Mouse (Mus musculus) MEL (cell line): Measurements from ENCODE around the gene Fbn1. TPM values are rescaled to one million over a fixed set of nuclear protein-coding genes. Genes with fewer than 3 reads are reported as not detected.

Source experiments
- DNase-seq: peaks from one replicate; pipeline ENCODE4 v3.0.0; 2011; ENCODE audit warnings: low read depth, low spot score
- H3K27ac ChIP-seq: 2 replicates; pipeline ENCODE4 v1.5.1; 2012; ENCODE audit warnings: low read depth, mild to moderate bottlenecking, control low read depth, low read length, moderate library complexity; ENCODE audit not compliant: control insufficient read depth
- H3K27me3 ChIP-seq, 2 experiments: fragments of 150-350 bp in 1 of 2; sonication (generic) in 1 of 2; 2 replicates each; pipeline ENCODE4 v1.6.1; 2012; ENCODE audit warnings: low read length in 2 of 2, mild to moderate bottlenecking in 2 of 2, improper control_type of control experiment in 1 of 2, moderate library complexity in 1 of 2; ENCODE audit not compliant: insufficient read depth in 2 of 2, control insufficient read depth in 1 of 2
- H3K36me3 ChIP-seq, 2 experiments: 2 replicates each; pipeline ENCODE4 v1.6.1; 2012 to 2014; ENCODE audit warnings: low read length in 2 of 2, improper control_type of control experiment in 1 of 2, inconsistent platforms in 1 of 2, mild to moderate bottlenecking in 1 of 2; ENCODE audit not compliant: insufficient read depth in 2 of 2, control insufficient read depth in 1 of 2
- H3K4me1 ChIP-seq, 2 experiments: fragments of 150-350 bp in 1 of 2; sonication (generic) in 1 of 2; 2 replicates each; pipeline ENCODE4 v1.6.1; 2012; ENCODE audit warnings: low read length in 2 of 2, improper control_type of control experiment in 1 of 2, mild to moderate bottlenecking in 1 of 2; ENCODE audit not compliant: insufficient read depth in 2 of 2, control insufficient read depth in 1 of 2
- H3K4me3 ChIP-seq, 2 experiments: fragments of 150-350 bp in 1 of 2; sonication (generic) in 1 of 2; 2 replicates each; pipeline ENCODE4 v1.5.1; 2012; ENCODE audit warnings: low read depth in 2 of 2, low read length in 2 of 2, mild to moderate bottlenecking in 2 of 2, moderate library complexity in 2 of 2, control low read depth in 1 of 2, improper control_type of control experiment in 1 of 2; ENCODE audit not compliant: control insufficient read depth in 1 of 2, insufficient read depth in 1 of 2
- H3K79me2 ChIP-seq: 2 replicates; pipeline ENCODE4 v1.6.1; 2012; ENCODE audit warnings: mild to moderate bottlenecking, low read length, moderate library complexity; ENCODE audit not compliant: control insufficient read depth, poor library complexity, insufficient read depth
- H3K9ac ChIP-seq: 2 replicates; pipeline ENCODE4 v1.6.1; 2012; ENCODE audit warnings: low read depth, mild to moderate bottlenecking, control low read depth, low read length, moderate library complexity; ENCODE audit not compliant: control insufficient read depth, poor library complexity, severe bottlenecking
- H3K9me3 ChIP-seq: fragments of 150-350 bp; sonication (generic); replicated peaks from 2 replicates; pipeline ENCODE4 v1.6.1; 2012; ENCODE audit warnings: mild to moderate bottlenecking, low read length, improper control_type of control experiment, moderate library complexity; ENCODE audit not compliant: insufficient read depth
- CHD1 ChIP-seq: IDR thresholded peaks from 2 replicates; pipeline ENCODE4 v1.6.1; 2012; ENCODE audit warnings: low read depth, mild to moderate bottlenecking, inconsistent platforms, low read length, improper control_type of control experiment
- CTCF ChIP-seq, 3 experiments: IDR thresholded peaks in 2 of 3; conservative IDR thresholded peaks in 1 of 3; 2 replicates each; pipeline ENCODE4 v1.5.1; 2011 to 2012; ENCODE audit warnings: low read length in 3 of 3, low read depth in 2 of 3, mild to moderate bottlenecking in 2 of 3, improper control_type of control experiment in 1 of 3, inconsistent platforms in 1 of 3, mixed read lengths in 1 of 3, moderate library complexity in 1 of 3; ENCODE audit not compliant: control insufficient read depth in 1 of 3, insufficient read depth in 1 of 3, poor library complexity in 1 of 3, severe bottlenecking in 1 of 3
- EP300 ChIP-seq, 2 experiments: IDR thresholded peaks; 2 replicates each; pipeline ENCODE4 v1.6.1; 2011; ENCODE audit warnings: improper control_type of control experiment in 2 of 2, low read length in 2 of 2, low read depth in 1 of 2, mild to moderate bottlenecking in 1 of 2
- ETS1 ChIP-seq: IDR thresholded peaks from 2 replicates; pipeline ENCODE4 v1.6.1; 2012; ENCODE audit warnings: low read depth, mild to moderate bottlenecking, inconsistent platforms, low read length, improper control_type of control experiment, moderate library complexity
- JUND ChIP-seq: IDR thresholded peaks from 2 replicates; pipeline ENCODE4 v1.6.1; 2011; ENCODE audit warnings: low read depth, mild to moderate bottlenecking, improper control_type of control experiment, low read length
- KAT2A ChIP-seq: conservative IDR thresholded peaks from 2 replicates; pipeline ENCODE4 v1.6.1; 2012; ENCODE audit warnings: low read depth, low read length, improper control_type of control experiment, inconsistent platforms
- MAFK ChIP-seq: IDR thresholded peaks from 2 replicates; pipeline ENCODE4 v1.6.1; 2011; ENCODE audit warnings: low read depth, mild to moderate bottlenecking, low read length, improper control_type of control experiment, borderline replicate concordance
- MAX ChIP-seq: IDR thresholded peaks from 2 replicates; pipeline ENCODE4 v1.6.1; 2011; ENCODE audit warnings: low read length, improper control_type of control experiment
- MEF2A ChIP-seq: IDR thresholded peaks from 2 replicates; pipeline ENCODE4 v1.6.1; 2014; ENCODE audit warnings: low read depth, mild to moderate bottlenecking, inconsistent platforms, low read length, improper control_type of control experiment; ENCODE audit not compliant: poor library complexity, insufficient replicate concordance, severe bottlenecking; ENCODE audit errors: extremely low read depth
- NELFE ChIP-seq: IDR thresholded peaks from 2 replicates; pipeline ENCODE4 v1.6.1; 2011; ENCODE audit warnings: low read depth, low read length, improper control_type of control experiment
- NRF1 ChIP-seq: IDR thresholded peaks from 2 replicates; pipeline ENCODE4 v1.6.1; 2014; ENCODE audit warnings: low read depth, mild to moderate bottlenecking, inconsistent platforms, low read length, improper control_type of control experiment, moderate library complexity; ENCODE audit not compliant: poor library complexity, insufficient read depth, severe bottlenecking
- RAD21 ChIP-seq: IDR thresholded peaks from 2 replicates; pipeline ENCODE4 v1.6.1; 2011; ENCODE audit warnings: mild to moderate bottlenecking, low read depth, low read length, improper control_type of control experiment
- SIN3A ChIP-seq: IDR thresholded peaks from 2 replicates; pipeline ENCODE4 v1.6.1; 2012; ENCODE audit warnings: low read length, improper control_type of control experiment, inconsistent platforms
- SMC3 ChIP-seq: IDR thresholded peaks from 2 replicates; pipeline ENCODE4 v1.6.1; 2011; ENCODE audit warnings: low read depth, low read length, improper control_type of control experiment
- TAL1 ChIP-seq: IDR thresholded peaks from 2 replicates; pipeline ENCODE4 v1.6.1; 2012; ENCODE audit warnings: mild to moderate bottlenecking, inconsistent platforms, low read length, moderate library complexity, mixed read lengths
- TCF12 ChIP-seq: IDR thresholded peaks from 2 replicates; pipeline ENCODE4 v1.6.1; 2014; ENCODE audit warnings: low read depth, mild to moderate bottlenecking, inconsistent platforms, low read length, improper control_type of control experiment, moderate library complexity
- UBTF ChIP-seq: IDR thresholded peaks from 2 replicates; pipeline ENCODE4 v1.6.1; 2012; ENCODE audit warnings: low read depth, mild to moderate bottlenecking, inconsistent platforms, low read length, improper control_type of control experiment, moderate library complexity, borderline replicate concordance; ENCODE audit not compliant: insufficient read depth
- ZC3H11A ChIP-seq: IDR thresholded peaks from 2 replicates; pipeline ENCODE4 v1.6.1; 2012; ENCODE audit warnings: low read depth, mild to moderate bottlenecking, inconsistent platforms, low read length, improper control_type of control experiment
- ZKSCAN1 ChIP-seq: IDR thresholded peaks from 2 replicates; pipeline ENCODE4 v1.6.1; 2012; ENCODE audit warnings: low read depth, mild to moderate bottlenecking, inconsistent platforms, low read length, improper control_type of control experiment, moderate library complexity
- ZNF384 ChIP-seq: IDR thresholded peaks from 2 replicates; pipeline ENCODE4 v1.6.1; 2012; ENCODE audit warnings: low read depth, mild to moderate bottlenecking, inconsistent platforms, low read length, improper control_type of control experiment
- polyA plus RNA-seq, 2 experiments: library from polyadenylated mRNA; stranded (reverse) in 1 of 2; unstranded in 1 of 2; fragments of >175 nt in 1 of 2; fragments of >200 nt in 1 of 2; gene quantifications; 2 replicates each; pipeline versions ENCODE4 v1.2.1 to v1.2.4; 2012; ENCODE audit warnings: low replicate concordance in 2 of 2, low read depth in 1 of 2; ENCODE audit not compliant: insufficient read length in 2 of 2, insufficient read depth in 1 of 2, missing spikeins in 1 of 2
- total RNA-seq: library from RNA; depleted of rRNA; stranded (reverse); fragments of 300-350 nt; gene quantifications from 2 replicates; pipeline ENCODE4 v1.2.3, GENCODE M21; 2012

The Fbn1 gene
- total and polyA plus RNA-seq, 3 experiments, result 0.01 TPM; not detected in 2

DNA sequence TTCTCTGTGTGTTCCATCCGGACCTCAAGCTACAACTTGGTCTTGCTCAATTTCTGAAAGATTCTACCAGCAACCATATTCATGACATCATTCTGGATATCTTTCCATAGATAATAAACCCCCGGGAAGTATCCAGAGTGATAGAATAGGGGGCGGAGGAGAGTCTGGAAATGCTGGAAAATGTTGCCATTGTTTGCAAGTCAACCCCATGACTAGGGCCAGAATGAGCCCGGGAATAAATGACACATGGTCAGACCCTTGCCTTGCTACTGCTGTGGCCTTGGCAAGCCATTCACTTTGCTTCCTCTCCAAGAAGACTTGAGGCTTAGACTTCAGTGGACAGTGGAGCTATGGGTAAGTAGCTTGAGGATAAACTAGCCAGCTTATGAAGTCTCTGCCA lies 4.1 kb upstream of the Fbn1 start:
- DNase-seq, result no peak

DNA sequence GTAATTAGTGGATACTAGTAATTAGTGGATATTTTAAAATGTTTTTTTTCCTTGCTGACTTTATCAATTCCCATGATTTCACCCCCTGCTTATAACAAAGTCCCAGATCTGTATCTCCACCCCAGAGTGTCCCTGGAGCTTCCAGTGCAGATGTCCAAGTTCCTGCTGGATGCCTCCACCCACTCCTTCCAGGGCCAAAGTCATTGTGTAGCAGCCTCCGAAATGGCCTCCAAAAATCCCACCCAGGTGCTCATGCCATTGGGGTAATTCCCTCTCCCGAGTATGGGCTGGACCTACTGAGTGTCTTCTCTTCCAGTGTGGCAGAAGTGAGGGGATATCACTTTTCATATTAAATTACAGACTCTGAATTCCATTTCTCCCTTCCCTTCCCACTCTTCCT lies 3.0 kb upstream of the Fbn1 start:
- H3K9me3 ChIP-seq, result no peaks in the 10 kb centered on the region
- DNase-seq, result no peak
- H3K27me3 ChIP-seq, result peaks cover 0 to 1% of the 10 kb centered on the region in 2 experiments
- H3K27ac ChIP-seq, result no peak overlapping the region
- TF ChIP-seq RAD21 (no peak), NELFE (no peak)
- TF ChIP-seq, all 39 proteins: peak for 0
- Histone ChIP-seq H3K4me3 (no peak overlapping the region), H3K36me3 (peaks cover 0 to 2% of the 10 kb centered on the region in 2 experiments; a peak in 1 of 4 replicates), H3K9ac (no peak overlapping the region), H3K79me2 (no peaks in the 10 kb centered on the region), H3K4me1 (peaks cover 0 to 5% of the 10 kb centered on the region in 2 experiments; a peak in 3 of 4 replicates)

More for the DNA sequence above, 4.1 kb upstream of the Fbn1 start:
- peaks cover 0 to 13% of the 10 kb centered on the region in 2 experiments; a peak in 2 of 4 replicates for H3K36me3 ChIP-seq
- H3K27ac ChIP-seq, result no peak overlapping the region
- TF ChIP-seq ETS1, result no peak
- TF ChIP-seq MEF2A, result no peak
- no peak for TF ChIP-seq KAT2A
- TF ChIP-seq CTCF (IDR thresholded peaks at IDR 0.05 in 2 of 3, conservative IDR thresholded peaks at IDR 0.05 in 1 of 3; ENCODE audit: control insufficient read depth in 1 of 3, insufficient read depth in 1 of 3, low read depth in 2 of 3, low read length in 3 of 3, poor library complexity in 1 of 3, severe bottlenecking in 1 of 3), result no peak
- no peak for TF ChIP-seq JUND
- no peak for TF ChIP-seq TCF12
- no peak for TF ChIP-seq ZKSCAN1
- no peak for TF ChIP-seq EP300 (IDR thresholded peaks at IDR 0.05; ENCODE audit: low read depth in 1 of 2, low read length in 2 of 2)
- TF ChIP-seq MAX, result no peak
- TF ChIP-seq SIN3A, result no peak
- TF ChIP-seq TAL1, result no peak
- TF ChIP-seq MAFK, result no peak
- no peak for TF ChIP-seq NRF1
- no peak for TF ChIP-seq ZNF384
- TF ChIP-seq UBTF, result no peak
- no peak for TF ChIP-seq ZC3H11A
- TF ChIP-seq CHD1, result no peak
- TF ChIP-seq SMC3, result no peak
- H3K9me3 ChIP-seq, result no peaks in the 10 kb centered on the region
- H3K4me1 ChIP-seq, result peaks cover 2 to 13% of the 10 kb centered on the region in 2 experiments; a peak in 3 of 4 replicates
- H3K27me3 ChIP-seq, result peaks cover 0 to 1% of the 10 kb centered on the region in 2 experiments
- no peaks in the 10 kb centered on the region for H3K79me2 ChIP-seq
- no peak overlapping the region for H3K4me3 ChIP-seq
- H3K9ac ChIP-seq, result no peak overlapping the region
